Mouse (Mus musculus) hindbrain, embryonic 12.5 days (tissue): ENCODE measurements around the gene Rbm3. TPM values are rescaled to one million over a fixed set of nuclear protein-coding genes. Genes with fewer than 3 reads are reported as not detected.

Source experiments
- ATAC-seq: fragments of 200-750 bp; cut with Nextera tagmentation; 2 replicates; pipeline ENCODE4 v1.8.0; 2017; ENCODE audit warnings: moderate TSS enrichment; ENCODE audit not compliant: low FRiP score
- H3K27ac ChIP-seq: fragments of 300-500 bp; sonication (generic); 2 replicates; pipeline ENCODE4 v1.5.1; 2016; ENCODE audit warnings: mild to moderate bottlenecking
- H3K27me3 ChIP-seq: fragments of 300-500 bp; sonication (generic); 2 replicates; pipeline ENCODE4 v1.6.1; 2016; ENCODE audit warnings: mild to moderate bottlenecking
- H3K36me3 ChIP-seq: fragments of 300-500 bp; sonication (generic); 2 replicates; pipeline ENCODE4 v1.6.1; 2016; ENCODE audit warnings: mild to moderate bottlenecking
- H3K4me1 ChIP-seq: fragments of 300-500 bp; sonication (generic); 2 replicates; pipeline ENCODE4 v1.6.1; 2016
- H3K4me2 ChIP-seq: fragments of 300-500 bp; sonication (generic); replicated peaks from 2 replicates; pipeline ENCODE4 v1.6.1; 2016; ENCODE audit warnings: mild to moderate bottlenecking
- H3K4me3 ChIP-seq: fragments of 300-500 bp; sonication (generic); 2 replicates; pipeline ENCODE4 v1.5.1; 2016; ENCODE audit warnings: mild to moderate bottlenecking
- H3K9ac ChIP-seq: fragments of 300-500 bp; sonication (generic); 2 replicates; pipeline ENCODE4 v1.6.1; 2016; ENCODE audit warnings: mild to moderate bottlenecking, moderate library complexity
- H3K9me3 ChIP-seq: fragments of 300-500 bp; sonication (generic); replicated peaks from 2 replicates; pipeline ENCODE4 v1.6.1; 2016; ENCODE audit warnings: mild to moderate bottlenecking
- WGBS: fragments of 180-500 bp; shearing (Covaris S2); methylation state at CpG from one replicate; pipeline ENCODE4 v1.1.7; 2016; 5-methylcytosine and 5-hydroxymethylcytosine counted together
- polyA plus RNA-seq: library from polyadenylated mRNA; unstranded; fragments of >200 nt; fragmentation: Nextera tagmentation; extraction: Ambion mirVana; gene quantifications from 2 replicates; pipeline ENCODE4 v1.2.1, GENCODE M21; 2016

The Rbm3 gene
- polyA plus RNA-seq, 1 experiment from 2014 or later = 401 TPM

GRCm38 (mm10) chrX:8164471-8164870 is 18.8 kb upstream of the Rbm3 start:
- Histone ChIP-seq H3K27me3 (no peaks in the 10 kb centered on the region), H3K4me2 (no peak overlapping the region), H3K36me3 (peaks cover 2% of the 10 kb centered on the region; the same call in 1 of the 2 replicates), H3K9me3 (no peaks in the 10 kb centered on the region), H3K27ac (no peak overlapping the region), H3K4me1 (no peaks in the 10 kb centered on the region), H3K9ac (no peak overlapping the region), H3K4me3 (no peak overlapping the region)
- WGBS = 83% methylated on average over 4 of the region's 4 CpGs
- ATAC-seq = no peak

GRCm38 (mm10) chrX:8163076-8163475 is 17.4 kb upstream of the Rbm3 start:
- H3K4me1 ChIP-seq = no peaks in the 10 kb centered on the region
- no peaks in the 10 kb centered on the region for H3K27me3 ChIP-seq
- no peak overlapping the region for H3K4me3 ChIP-seq
- no peak for ATAC-seq
- H3K27ac ChIP-seq = no peak overlapping the region
- H3K9ac ChIP-seq = no peak overlapping the region
- H3K4me2 ChIP-seq = no peak overlapping the region
- H3K36me3 ChIP-seq = peaks cover 3% of the 10 kb centered on the region; the same call in 1 of the 2 replicates
- 92% methylated on average over 5 of the region's 5 CpGs for WGBS
- no peaks in the 10 kb centered on the region for H3K9me3 ChIP-seq

GRCm38 (mm10) chrX:8143750-8144149 is 1.9 kb downstream of the Rbm3 start:
- H3K4me3 ChIP-seq = peak overlapping the region; percentile 58
- H3K4me2 ChIP-seq = peak overlapping the region; percentile 64
- no peaks in the 10 kb centered on the region for H3K9me3 ChIP-seq
- no peak for ATAC-seq
- 79% methylated on average over 7 of the region's 7 CpGs for WGBS
- peaks cover 9% of the 10 kb centered on the region for H3K4me1 ChIP-seq
- peak overlapping the region; percentile 54; the same call in 1 of the 2 replicates for H3K9ac ChIP-seq
- peaks cover 18% of the 10 kb centered on the region; the same call in 1 of the 2 replicates for H3K36me3 ChIP-seq
- H3K27ac ChIP-seq = no peak overlapping the region
- no peaks in the 10 kb centered on the region for H3K27me3 ChIP-seq

- Histone ChIP-seq H3K9ac (no peak overlapping the region), H3K27me3 (no peaks in the 10 kb centered on the region), H3K9me3 (no peaks in the 10 kb centered on the region), H3K4me3 (no peak overlapping the region), H3K36me3 (peaks cover 18% of the 10 kb centered on the region; the same call in 1 of the 2 replicates), H3K27ac (no peak overlapping the region), H3K4me1 (peaks cover 9% of the 10 kb centered on the region), H3K4me2 (no peak overlapping the region)
- no peak for ATAC-seq
- WGBS = 92% methylated on average over 7 of the region's 7 CpGs
Observed at GRCm38 (mm10) chrX:8142948-8143347, 2.7 kb downstream of the Rbm3 start.

GRCm38 (mm10) chrX:8141058-8141457 is 4.6 kb downstream of the Rbm3 start:
- H3K9ac ChIP-seq = no peak overlapping the region
- no peak overlapping the region for H3K4me3 ChIP-seq
- no peak overlapping the region for H3K4me2 ChIP-seq
- ATAC-seq = no peak
- no peaks in the 10 kb centered on the region for H3K9me3 ChIP-seq
- H3K27me3 ChIP-seq = no peaks in the 10 kb centered on the region
- H3K27ac ChIP-seq = no peak overlapping the region
- WGBS = 68% methylated on average over 3 of the region's 3 CpGs
- H3K36me3 ChIP-seq = peaks cover 18% of the 10 kb centered on the region; the same call in 1 of the 2 replicates
- H3K4me1 ChIP-seq = peaks cover 9% of the 10 kb centered on the region

- WGBS = 85% methylated on average over 2 of the region's 2 CpGs
- Histone ChIP-seq H3K27ac (no peak overlapping the region), H3K4me3 (no peak overlapping the region), H3K4me1 (peaks cover 9% of the 10 kb centered on the region), H3K36me3 (peaks cover 18% of the 10 kb centered on the region; the same call in 1 of the 2 replicates), H3K9me3 (no peaks in the 10 kb centered on the region), H3K9ac (no peak overlapping the region), H3K4me2 (no peak overlapping the region), H3K27me3 (no peaks in the 10 kb centered on the region)
- no peak for ATAC-seq
Observed at GRCm38 (mm10) chrX:8140446-8140845, 5.2 kb downstream of the Rbm3 start.

GRCm38 (mm10) chrX:8139480-8139879 is 6.2 kb downstream of the Rbm3 start:
- no peak for ATAC-seq
- peaks cover 18% of the 10 kb centered on the region; the same call in 1 of the 2 replicates for H3K36me3 ChIP-seq
- no peaks in the 10 kb centered on the region for H3K27me3 ChIP-seq
- H3K9me3 ChIP-seq = no peaks in the 10 kb centered on the region
- 50% methylated on average over 1 of the region's 1 CpGs for WGBS
- no peak overlapping the region for H3K4me2 ChIP-seq
- no peak overlapping the region for H3K9ac ChIP-seq
- H3K4me1 ChIP-seq = peaks cover 9% of the 10 kb centered on the region
- no peak overlapping the region for H3K27ac ChIP-seq
- H3K4me3 ChIP-seq = no peak overlapping the region

- 47% methylated on average over 2 of the region's 2 CpGs for WGBS
- no peak for ATAC-seq
- Histone ChIP-seq H3K36me3 (peaks cover 5% of the 10 kb centered on the region; the same call in 1 of the 2 replicates), H3K9ac (no peak overlapping the region), H3K27me3 (no peaks in the 10 kb centered on the region), H3K4me3 (no peak overlapping the region), H3K27ac (no peak overlapping the region), H3K4me1 (peaks cover 3% of the 10 kb centered on the region; the same call in 1 of the 2 replicates), H3K9me3 (no peaks in the 10 kb centered on the region), H3K4me2 (no peak overlapping the region)
Observed at GRCm38 (mm10) chrX:8135886-8136285, 9.8 kb downstream of the Rbm3 start.

GRCm38 (mm10) chrX:8132017-8132976 is 13.4 kb downstream of the Rbm3 start, which contains the start of gene Wdr13:
Gene Wdr13 (minus strand): TSS chrX:8132892.
- WGBS = 15% methylated on average over 38 of the region's 40 CpGs
- Histone ChIP-seq H3K4me2 (peak within 1 kb of the TSS; percentile 53), H3K27me3 (no peaks in the 10 kb centered on the region), H3K9ac (peak within 1 kb of the TSS; percentile 62), H3K27ac (peak within 1 kb of the TSS; percentile 94), H3K4me1 (peaks cover 3% of the 10 kb centered on the region; the same call in 1 of the 2 replicates), H3K4me3 (peak within 1 kb of the TSS; percentile 53), H3K9me3 (no peaks in the 10 kb centered on the region), H3K36me3 (peaks cover 14% of the 10 kb centered on the region)
- peak; percentile 87 for ATAC-seq

- ATAC-seq = peak; percentile 15; the same call in 1 of the 2 replicates
- Histone ChIP-seq H3K4me3 (peak overlapping the region; percentile 53; the same call in 1 of the 2 replicates), H3K27ac (no peak overlapping the region; the same call in 1 of the 2 replicates), H3K36me3 (peaks cover 14% of the 10 kb centered on the region), H3K4me2 (peak overlapping the region; percentile 53), H3K4me1 (peaks cover 3% of the 10 kb centered on the region; the same call in 1 of the 2 replicates), H3K9me3 (no peaks in the 10 kb centered on the region), H3K27me3 (no peaks in the 10 kb centered on the region), H3K9ac (no peak overlapping the region)
- 93% methylated on average over 17 of the region's 17 CpGs for WGBS
Observed at GRCm38 (mm10) chrX:8131393-8131792, 14.3 kb downstream of the Rbm3 start.

GRCm38 (mm10) chrX:8125235-8125634 is 20.4 kb downstream of the Rbm3 start:
- Histone ChIP-seq H3K4me2 (no peak overlapping the region), H3K27me3 (no peaks in the 10 kb centered on the region), H3K9me3 (no peaks in the 10 kb centered on the region; the same call in 1 of the 2 replicates), H3K9ac (no peak overlapping the region), H3K36me3 (peaks cover 26% of the 10 kb centered on the region), H3K4me1 (no peaks in the 10 kb centered on the region), H3K27ac (no peak overlapping the region), H3K4me3 (no peak overlapping the region)
- 81% methylated on average over 7 of the region's 7 CpGs for WGBS
- no peak for ATAC-seq

GRCm38 (mm10) chrX:8123821-8124470 is 21.7 kb downstream of the Rbm3 start:
- Histone ChIP-seq H3K9me3 (no peaks in the 10 kb centered on the region; the same call in 1 of the 2 replicates), H3K4me2 (no peak overlapping the region), H3K4me3 (no peak overlapping the region), H3K27me3 (no peaks in the 10 kb centered on the region), H3K9ac (no peak overlapping the region), H3K36me3 (peaks cover 22% of the 10 kb centered on the region), H3K4me1 (no peaks in the 10 kb centered on the region), H3K27ac (no peak overlapping the region)
- 85% methylated on average over 6 of the region's 6 CpGs for WGBS
- no peak for ATAC-seq
